Mouse (Mus musculus): Measurements from ENCODE around the gene Slc38a3.

GRCm38 (mm10) chr9:107670259-107670658 lies 929 bp upstream of the Slc38a3 start:
- TF ChIP-seq CTCF (IDR thresholded peaks at IDR 0.05; ENCODE audit: extremely low read depth, insufficient read depth, insufficient read length, insufficient replicate concordance), result no peak
- no peak for TF ChIP-seq POLR2A (IDR thresholded peaks at IDR 0.05; ENCODE audit: low read depth, low read length)

Measured in spleen, adult 2 months (tissue).